Mouse (Mus musculus): ENCODE results near the gene Psmd7. TPM values are rescaled to one million over a fixed set of nuclear protein-coding genes. Genes with fewer than 3 reads are reported as not detected.

Psmd7 gene
- total and polyA plus RNA-seq, 3 experiments: 55.3 to 101 (median 91.2) TPM

GRCm38 (mm10) chr8:107603026-107603425 lies 14.8 kb upstream of the Psmd7 start:
- peaks cover 3% of the 10 kb centered on the region for H3K27me3 ChIP-seq (ENCODE audit: control insufficient read depth, insufficient read depth, low read length)
- no peaks in the 10 kb centered on the region for H3K36me3 ChIP-seq (ENCODE audit: control insufficient read depth, insufficient read depth, low read length)
- no peak overlapping the region for H3K4me3 ChIP-seq
- intact Hi-C loops (cut with DNase I): loop anchor here (10.0 kb wide), 1 partner anchor 1312 kb away; no protein-coding TSS in a partner anchor
- 5% methylated on average over 7 of the region's 7 CpGs for WGBS
- H3K4me1 ChIP-seq (ENCODE audit: control insufficient read depth, insufficient read depth, low read length): no peaks in the 10 kb centered on the region
- H3K27ac ChIP-seq: no peak overlapping the region
- H3K79me2 ChIP-seq (replicated peaks; ENCODE audit: control insufficient read depth, insufficient read depth, low read length): no peaks in the 10 kb centered on the region
- no peak for TF ChIP-seq POLR2A (IDR thresholded peaks at IDR 0.05; ENCODE audit: insufficient read depth, low read depth, low read length)
- TF ChIP-seq CTCF (IDR thresholded peaks at IDR 0.05): peak; percentile 86
- no peak for TF ChIP-seq EP300 (IDR thresholded peaks at IDR 0.05; ENCODE audit: insufficient read depth, low read depth, low read length)
- no peak overlapping the region for H3K9ac ChIP-seq (ENCODE audit: low read depth, low read length)
- peak in 1 of 2 experiments; percentile 32 for DNase-seq

GRCm38 (mm10) chr8:107599691-107600090 lies 11.4 kb upstream of the Psmd7 start:
- intact Hi-C loops (cut with DNase I): loop anchor here (10.0 kb wide), 1 partner anchor 1315 kb away; no protein-coding TSS in a partner anchor

GRCm38 (mm10) chr8:107597731-107598130 lies 9.5 kb upstream of the Psmd7 start:
- WGBS: 54% methylated on average over 1 of the region's 1 CpGs
- H3K4me3 ChIP-seq: no peak overlapping the region
- H3K27ac ChIP-seq: no peak overlapping the region
- H3K79me2 ChIP-seq (replicated peaks; ENCODE audit: control insufficient read depth, insufficient read depth, low read length): no peaks in the 10 kb centered on the region
- DNase-seq: no peak
- no peaks in the 10 kb centered on the region for H3K4me1 ChIP-seq (ENCODE audit: control insufficient read depth, insufficient read depth, low read length)
- no peak overlapping the region for H3K9ac ChIP-seq (ENCODE audit: low read depth, low read length)
- TF ChIP-seq CTCF (IDR thresholded peaks at IDR 0.05) (no peak), POLR2A (IDR thresholded peaks at IDR 0.05; ENCODE audit: insufficient read depth, low read depth, low read length) (no peak), EP300 (IDR thresholded peaks at IDR 0.05; ENCODE audit: insufficient read depth, low read depth, low read length) (no peak)
- H3K27me3 ChIP-seq (ENCODE audit: control insufficient read depth, insufficient read depth, low read length): peaks cover 3% of the 10 kb centered on the region
- intact Hi-C loops (cut with DNase I): no loop called here
- no peaks in the 10 kb centered on the region for H3K36me3 ChIP-seq (ENCODE audit: control insufficient read depth, insufficient read depth, low read length)

More at GRCm38 (mm10) chr8:107599691-107600090, 11.4 kb upstream of the Psmd7 start:
- no peaks in the 10 kb centered on the region for H3K4me1 ChIP-seq (ENCODE audit: control insufficient read depth, insufficient read depth, low read length)
- WGBS: 70% methylated on average over 9 of the region's 9 CpGs
- TF ChIP-seq EP300 (IDR thresholded peaks at IDR 0.05; ENCODE audit: insufficient read depth, low read depth, low read length) (no peak), POLR2A (IDR thresholded peaks at IDR 0.05; ENCODE audit: insufficient read depth, low read depth, low read length) (no peak), CTCF (IDR thresholded peaks at IDR 0.05) (no peak)
- H3K4me3 ChIP-seq: no peak overlapping the region
- DNase-seq: no peak
- H3K27me3 ChIP-seq (ENCODE audit: control insufficient read depth, insufficient read depth, low read length): peaks cover 3% of the 10 kb centered on the region
- H3K9ac ChIP-seq (ENCODE audit: low read depth, low read length): no peak overlapping the region
- no peaks in the 10 kb centered on the region for H3K36me3 ChIP-seq (ENCODE audit: control insufficient read depth, insufficient read depth, low read length)
- H3K27ac ChIP-seq: no peak overlapping the region
- no peaks in the 10 kb centered on the region for H3K79me2 ChIP-seq (replicated peaks; ENCODE audit: control insufficient read depth, insufficient read depth, low read length)

GRCm38 (mm10) chr8:107594817-107595216 lies 6.6 kb upstream of the Psmd7 start:
- no peaks in the 10 kb centered on the region for H3K27me3 ChIP-seq (ENCODE audit: control insufficient read depth, insufficient read depth, low read length)
- H3K27ac ChIP-seq: no peak overlapping the region
- H3K36me3 ChIP-seq (ENCODE audit: control insufficient read depth, insufficient read depth, low read length): no peaks in the 10 kb centered on the region
- no peak for DNase-seq
- H3K79me2 ChIP-seq (replicated peaks; ENCODE audit: control insufficient read depth, insufficient read depth, low read length): no peaks in the 10 kb centered on the region
- WGBS: 57% methylated on average over 6 of the region's 6 CpGs
- H3K4me1 ChIP-seq (ENCODE audit: control insufficient read depth, insufficient read depth, low read length): no peaks in the 10 kb centered on the region
- H3K4me3 ChIP-seq: no peak overlapping the region
- intact Hi-C loops (cut with DNase I): no loop called here
- TF ChIP-seq EP300 (IDR thresholded peaks at IDR 0.05; ENCODE audit: insufficient read depth, low read depth, low read length) (no peak), CTCF (IDR thresholded peaks at IDR 0.05) (no peak), POLR2A (IDR thresholded peaks at IDR 0.05; ENCODE audit: insufficient read depth, low read depth, low read length) (no peak)
- no peak overlapping the region for H3K9ac ChIP-seq (ENCODE audit: low read depth, low read length)

GRCm38 (mm10) chr8:107593967-107594729 lies 5.9 kb upstream of the Psmd7 start:
- TF ChIP-seq POLR2A (IDR thresholded peaks at IDR 0.05; ENCODE audit: insufficient read depth, low read depth, low read length) (no peak), CTCF (IDR thresholded peaks at IDR 0.05) (no peak), EP300 (IDR thresholded peaks at IDR 0.05; ENCODE audit: insufficient read depth, low read depth, low read length) (no peak)
- H3K27ac ChIP-seq: no peak overlapping the region
- no peaks in the 10 kb centered on the region for H3K36me3 ChIP-seq (ENCODE audit: control insufficient read depth, insufficient read depth, low read length)
- no peaks in the 10 kb centered on the region for H3K27me3 ChIP-seq (ENCODE audit: control insufficient read depth, insufficient read depth, low read length)
- intact Hi-C loops (cut with DNase I): no loop called here
- DNase-seq: no peak
- no peak overlapping the region for H3K4me3 ChIP-seq
- no peaks in the 10 kb centered on the region for H3K4me1 ChIP-seq (ENCODE audit: control insufficient read depth, insufficient read depth, low read length)
- 68% methylated on average over 6 of the region's 6 CpGs for WGBS
- no peak overlapping the region for H3K9ac ChIP-seq (ENCODE audit: low read depth, low read length)
- H3K79me2 ChIP-seq (replicated peaks; ENCODE audit: control insufficient read depth, insufficient read depth, low read length): no peaks in the 10 kb centered on the region

- intact Hi-C loops (cut with DNase I): loop anchor here (10.0 kb wide), 1 partner anchor 1977 kb away; the partner anchor contains the start of genes Dhx38 and Txnl4b
- Histone ChIP-seq H3K4me3 (peak overlapping the region; percentile 88), H3K27ac (peak overlapping the region; percentile 86), H3K79me2 (replicated peaks; ENCODE audit: control insufficient read depth, insufficient read depth, low read length) (peaks cover 2% of the 10 kb centered on the region), H3K9ac (ENCODE audit: low read depth, low read length) (peak overlapping the region; percentile 99), H3K27me3 (ENCODE audit: control insufficient read depth, insufficient read depth, low read length) (no peaks in the 10 kb centered on the region), H3K36me3 (ENCODE audit: control insufficient read depth, insufficient read depth, low read length) (peaks cover 7% of the 10 kb centered on the region; the same call in 1 of the 2 replicates), H3K4me1 (ENCODE audit: control insufficient read depth, insufficient read depth, low read length) (peaks cover 2% of the 10 kb centered on the region; the same call in 1 of the 2 replicates)
- WGBS: under 1% methylated on average over 17 of the region's 17 CpGs
- TF ChIP-seq EP300 (IDR thresholded peaks at IDR 0.05; ENCODE audit: insufficient read depth, low read depth, low read length) (no peak), CTCF (IDR thresholded peaks at IDR 0.05) (no peak), POLR2A (IDR thresholded peaks at IDR 0.05; ENCODE audit: insufficient read depth, low read depth, low read length) (no peak)
- no peak for DNase-seq
These were observed 752 bp downstream of the Psmd7 start for GRCm38 (mm10) chr8:107587429-107587994.

Measured in heart, adult 2 months (tissue).